Mouse (Mus musculus) lung, postnatal 0 days (tissue): Measurements from ENCODE around the gene Drd5. TPM values are rescaled to one million over a fixed set of nuclear protein-coding genes. Genes with fewer than 3 reads are reported as not detected.

Experiments used
- ATAC-seq: fragments of 200-750 bp; cut with Nextera tagmentation; 2 replicates; pipeline ENCODE4 v1.8.0; 2017; ENCODE audit warnings: moderate library complexity
- DNase-seq: peaks from one replicate; pipeline ENCODE4 v3.0.0-alpha.2; 2016; ENCODE audit warnings: low spot score
- H3K27ac ChIP-seq: fragments of 300-500 bp; sonication (generic); 2 replicates; pipeline ENCODE4 v1.5.1; 2014; ENCODE audit warnings: antibody characterized with exemption, mild to moderate bottlenecking, low read length, mixed read lengths
- H3K27me3 ChIP-seq: fragments of 300-500 bp; sonication (generic); replicated peaks from 2 replicates; pipeline ENCODE4 v1.6.1; 2014; ENCODE audit warnings: low read length, mixed read lengths; ENCODE audit not compliant: insufficient read depth
- H3K36me3 ChIP-seq: fragments of 300-500 bp; sonication (generic); 2 replicates; pipeline ENCODE4 v1.6.1; 2014; ENCODE audit warnings: low read length, mixed read lengths; ENCODE audit not compliant: insufficient read depth
- H3K4me1 ChIP-seq: fragments of 300-500 bp; sonication (generic); 2 replicates; pipeline ENCODE4 v1.6.1; 2014; ENCODE audit warnings: antibody characterized with exemption, low read depth, low read length, mixed read lengths; ENCODE audit not compliant: insufficient read depth
- H3K4me2 ChIP-seq: fragments of 300-500 bp; sonication (generic); replicated peaks from 2 replicates; pipeline ENCODE4 v1.6.1; 2014; ENCODE audit warnings: low read depth, mild to moderate bottlenecking, low read length, moderate library complexity, mixed read lengths
- H3K4me3 ChIP-seq: fragments of 300-500 bp; sonication (generic); 2 replicates; pipeline ENCODE4 v1.5.1; 2014; ENCODE audit warnings: low read depth, low read length
- H3K9ac ChIP-seq: fragments of 300-500 bp; sonication (generic); replicated peaks from 2 replicates; pipeline ENCODE4 v1.6.1; 2014; ENCODE audit warnings: low read depth, mild to moderate bottlenecking
- H3K9me3 ChIP-seq: fragments of 300-500 bp; sonication (generic); 2 replicates; pipeline ENCODE4 v1.6.1; 2016; ENCODE audit warnings: low read length, mixed read lengths
- CTCF ChIP-seq: IDR thresholded peaks from 2 replicates; pipeline ENCODE4 v1.5.1; 2016; ENCODE audit warnings: antibody characterized with exemption, mild to moderate bottlenecking
- EP300 ChIP-seq: IDR thresholded peaks from 2 replicates; pipeline ENCODE4 v1.6.1; 2016; ENCODE audit warnings: antibody characterized with exemption, mild to moderate bottlenecking, control low read depth
- WGBS: fragments of 180-500 bp; shearing (Covaris S2); extraction: QIAGEN DNeasy Blood & Tissue Kit; methylation state at CpG from one replicate; pipeline ENCODE4 v1.1.7; 2014; 5-methylcytosine and 5-hydroxymethylcytosine counted together
- polyA plus RNA-seq: library from polyadenylated mRNA; unstranded; fragments of >200 nt; fragmentation: Nextera tagmentation; extraction: Ambion mirVana; gene quantifications from 2 replicates; pipeline ENCODE4 v1.2.1, GENCODE M21; 2015

Drd5 gene
- polyA plus RNA-seq, 1 experiment from 2014 or later: not detected

GRCm38 (mm10) chr5:38343101-38343500 is 23.9 kb downstream of the Drd5 start:
- no peak for ATAC-seq
- H3K27ac ChIP-seq: no peak overlapping the region
- 75% methylated on average over 3 of the region's 3 CpGs for WGBS

GRCm38 (mm10) chr5:38346646-38347432 is 27.7 kb downstream of the Drd5 start:
- no peaks in the 10 kb centered on the region for H3K27me3 ChIP-seq
- no peak overlapping the region for H3K4me2 ChIP-seq
- no peak overlapping the region for H3K4me3 ChIP-seq
- no peak for ATAC-seq
- no peaks in the 10 kb centered on the region for H3K4me1 ChIP-seq
- no peak for TF ChIP-seq EP300
- H3K9ac ChIP-seq: no peak overlapping the region
- H3K9me3 ChIP-seq: no peaks in the 10 kb centered on the region
- no peak overlapping the region for H3K27ac ChIP-seq
- peak; percentile 6 for DNase-seq
- H3K36me3 ChIP-seq: no peaks in the 10 kb centered on the region
- WGBS: 20% methylated on average over 10 of the region's 10 CpGs

More at GRCm38 (mm10) chr5:38343101-38343500, 23.9 kb downstream of the Drd5 start:
- no peak for DNase-seq
- Histone ChIP-seq H3K9me3 (no peaks in the 10 kb centered on the region), H3K36me3 (no peaks in the 10 kb centered on the region), H3K4me2 (no peak overlapping the region), H3K4me1 (no peaks in the 10 kb centered on the region), H3K9ac (no peak overlapping the region), H3K4me3 (no peak overlapping the region), H3K27me3 (no peaks in the 10 kb centered on the region)
- TF ChIP-seq CTCF: no peak
- TF ChIP-seq EP300: no peak

DNA sequence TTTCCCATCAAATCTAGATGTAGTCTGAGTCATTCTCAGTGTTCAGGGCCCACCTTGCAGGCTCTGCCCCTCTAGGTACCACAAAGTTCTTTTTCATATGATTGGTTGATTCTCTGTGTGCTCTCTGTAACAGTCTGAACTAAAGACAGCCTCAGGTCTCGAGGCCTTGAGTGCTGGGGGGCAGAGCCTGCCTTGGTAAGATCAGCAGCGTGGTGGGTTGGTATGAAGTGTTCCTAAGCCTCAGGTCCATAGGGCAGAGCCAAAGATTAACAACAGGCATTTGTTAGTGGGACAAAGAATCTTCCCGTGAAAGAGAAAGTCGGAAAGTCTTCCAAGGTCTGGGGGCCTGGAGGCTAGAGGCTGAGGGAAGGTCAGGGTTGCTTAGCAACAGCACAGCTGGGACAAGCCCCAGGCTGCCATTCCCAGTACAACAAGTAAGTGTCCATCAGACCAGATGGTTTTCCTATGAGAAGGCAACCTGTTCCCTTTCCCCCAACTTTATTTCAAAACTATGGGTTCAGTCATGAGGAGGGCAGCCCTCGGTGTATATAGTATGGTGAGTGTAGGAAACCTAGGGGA is 31.3 kb downstream of the Drd5 start:
- WGBS: 45% methylated on average over 5 of the region's 5 CpGs
- no peaks in the 10 kb centered on the region for H3K36me3 ChIP-seq
- ATAC-seq: no peak
- TF ChIP-seq CTCF: no peak
- TF ChIP-seq EP300: no peak
- no peak overlapping the region for H3K27ac ChIP-seq
- H3K4me2 ChIP-seq: no peak overlapping the region
- H3K4me3 ChIP-seq: no peak overlapping the region
- no peaks in the 10 kb centered on the region for H3K4me1 ChIP-seq
- H3K9ac ChIP-seq: no peak overlapping the region
- H3K27me3 ChIP-seq: no peaks in the 10 kb centered on the region
- no peak for DNase-seq
- H3K9me3 ChIP-seq: no peaks in the 10 kb centered on the region

DNA sequence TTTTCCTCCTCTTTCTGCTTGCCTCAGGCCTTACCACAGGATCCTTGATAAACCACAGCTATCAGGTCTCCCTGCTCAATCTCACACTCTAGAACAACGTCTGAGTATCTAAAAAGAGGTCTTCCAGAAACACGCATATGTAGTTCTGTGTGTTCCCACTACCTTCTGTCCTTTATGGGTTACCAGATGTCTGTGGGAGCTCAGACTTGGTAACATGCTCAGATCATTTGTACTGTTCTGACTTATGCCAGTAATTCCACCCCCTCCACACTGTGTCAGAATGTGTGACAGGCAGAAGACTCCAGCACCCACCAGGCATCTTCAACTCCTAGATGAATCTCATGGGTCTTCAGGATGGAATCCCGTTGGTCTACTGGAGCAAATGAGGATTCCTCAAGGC is 37.8 kb downstream of the Drd5 start:
- Histone ChIP-seq H3K4me2 (no peak overlapping the region), H3K9me3 (no peaks in the 10 kb centered on the region), H3K27me3 (no peaks in the 10 kb centered on the region), H3K4me1 (no peaks in the 10 kb centered on the region), H3K27ac (no peak overlapping the region), H3K9ac (no peak overlapping the region), H3K4me3 (no peak overlapping the region), H3K36me3 (no peaks in the 10 kb centered on the region)
- 80% methylated on average over 3 of the region's 3 CpGs for WGBS
- no peak for DNase-seq
- no peak for TF ChIP-seq CTCF
- TF ChIP-seq EP300: no peak
- ATAC-seq: no peak

GRCm38 (mm10) chr5:38359716-38360115 is 40.5 kb downstream of the Drd5 start:
- no peak overlapping the region for H3K9ac ChIP-seq
- H3K9me3 ChIP-seq: no peaks in the 10 kb centered on the region
- DNase-seq (no peak), ATAC-seq (no peak)
- H3K4me2 ChIP-seq: no peak overlapping the region
- whole genome bisulfite sequencing: 85% methylated on average over 2 of the region's 2 CpGs
- H3K36me3 ChIP-seq: no peaks in the 10 kb centered on the region
- TF ChIP-seq CTCF: no peak
- TF ChIP-seq EP300: no peak
- no peak overlapping the region for H3K27ac ChIP-seq
- no peaks in the 10 kb centered on the region for H3K4me1 ChIP-seq
- H3K4me3 ChIP-seq: no peak overlapping the region
- H3K27me3 ChIP-seq: no peaks in the 10 kb centered on the region

DNA sequence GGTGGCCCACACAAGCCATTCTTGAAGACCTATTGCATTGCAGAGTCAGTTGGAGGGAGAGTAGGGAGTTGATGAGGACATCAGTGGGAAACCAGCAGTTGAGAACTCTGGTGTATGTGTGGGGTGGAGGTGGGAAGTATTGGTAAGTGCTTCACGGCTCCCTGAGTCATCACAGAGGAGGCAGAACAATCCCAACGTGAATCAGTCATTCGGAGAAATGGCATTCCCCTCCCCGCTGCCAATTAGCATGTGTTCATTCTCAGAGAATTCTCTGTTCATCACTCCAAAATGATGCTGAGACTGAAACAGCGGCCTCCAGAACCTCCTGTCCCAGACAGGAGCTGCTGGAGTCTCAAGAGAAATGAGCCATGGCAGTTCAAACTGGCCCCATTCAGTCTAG is 45.2 kb downstream of the Drd5 start:
- Histone ChIP-seq H3K4me1 (no peaks in the 10 kb centered on the region), H3K4me3 (no peak overlapping the region), H3K36me3 (no peaks in the 10 kb centered on the region), H3K9me3 (no peaks in the 10 kb centered on the region), H3K9ac (no peak overlapping the region), H3K4me2 (no peak overlapping the region), H3K27me3 (no peaks in the 10 kb centered on the region), H3K27ac (no peak overlapping the region)
- DNase-seq (no peak), ATAC-seq (no peak)
- TF ChIP-seq CTCF (no peak), EP300 (no peak)
- 81% methylated on average over 5 of the region's 5 CpGs for WGBS
